Mouse (Mus musculus): ENCODE data around the gene Cubn.

Cubn gene

DNA sequence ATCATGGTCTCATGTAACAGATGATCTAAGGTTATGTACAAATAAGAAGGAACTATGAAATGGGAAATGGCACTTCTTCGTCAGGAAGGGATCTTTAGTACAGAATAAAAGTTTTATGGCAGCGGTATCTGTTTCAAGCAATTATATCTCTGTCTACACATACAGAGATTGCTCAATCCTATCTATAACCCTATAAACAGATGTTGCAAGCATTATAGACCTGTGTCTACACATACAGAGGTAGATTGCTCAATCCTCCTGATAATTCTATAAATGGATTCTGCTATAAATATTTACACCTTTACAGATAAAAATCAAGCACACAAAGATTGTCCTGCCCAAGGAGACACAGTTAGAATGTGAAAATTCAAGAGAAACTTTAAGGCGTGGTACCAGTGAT, 21.5 kb downstream of the Cubn start:
- no peaks in the 10 kb centered on the region for H3K36me3 ChIP-seq (ENCODE audit: insufficient read depth, low read length)
- no peaks in the 10 kb centered on the region for H3K9me3 ChIP-seq (ENCODE audit: low read length)
- no peak for TF ChIP-seq POU5F1 (IDR thresholded peaks at IDR 0.05; ENCODE audit: borderline replicate concordance, low read length)
- no peak for TF ChIP-seq CTCF (conservative IDR thresholded peaks at IDR 0.05; ENCODE audit: low read length)
- no peak for TF ChIP-seq NANOG (IDR thresholded peaks at IDR 0.05; ENCODE audit: borderline replicate concordance, low read length)
- H3K4me3 ChIP-seq (replicated peaks; ENCODE audit: low read length), result no peak overlapping the region
- H3K27me3 ChIP-seq (ENCODE audit: insufficient read depth, low read length), result no peaks in the 10 kb centered on the region
- peaks cover 10% of the 10 kb centered on the region for H3K4me1 ChIP-seq (replicated peaks; ENCODE audit: low read depth, low read length)

DNA sequence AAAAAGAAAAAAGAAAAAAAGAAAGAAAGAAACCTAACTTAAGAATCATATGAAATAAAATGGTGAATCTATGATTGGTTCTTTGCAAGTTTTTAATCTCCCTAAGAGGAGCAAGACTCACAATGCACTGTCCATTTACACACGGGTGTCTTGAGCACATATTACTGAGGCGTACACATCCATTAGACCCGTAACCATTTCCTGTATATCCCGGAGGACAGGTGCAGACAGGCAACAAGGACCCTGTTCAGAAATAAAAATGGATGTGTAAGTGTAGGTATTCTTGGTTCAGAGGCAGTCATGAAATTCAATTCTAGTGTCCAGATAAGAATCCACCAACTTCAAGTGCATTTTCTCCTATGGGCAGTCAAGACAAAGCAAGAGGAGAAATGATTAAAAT, 22.0 kb downstream of the Cubn start:
- H3K9me3 ChIP-seq (ENCODE audit: low read length), result no peaks in the 10 kb centered on the region
- H3K4me1 ChIP-seq (replicated peaks; ENCODE audit: low read depth, low read length), result peaks cover 10% of the 10 kb centered on the region
- H3K4me3 ChIP-seq (replicated peaks; ENCODE audit: low read length), result no peak overlapping the region
- H3K36me3 ChIP-seq (ENCODE audit: insufficient read depth, low read length), result no peaks in the 10 kb centered on the region
- no peaks in the 10 kb centered on the region for H3K27me3 ChIP-seq (ENCODE audit: insufficient read depth, low read length)
- TF ChIP-seq CTCF (conservative IDR thresholded peaks at IDR 0.05; ENCODE audit: low read length), result no peak
- no peak for TF ChIP-seq POU5F1 (IDR thresholded peaks at IDR 0.05; ENCODE audit: borderline replicate concordance, low read length)
- TF ChIP-seq NANOG (IDR thresholded peaks at IDR 0.05; ENCODE audit: borderline replicate concordance, low read length), result no peak

DNA sequence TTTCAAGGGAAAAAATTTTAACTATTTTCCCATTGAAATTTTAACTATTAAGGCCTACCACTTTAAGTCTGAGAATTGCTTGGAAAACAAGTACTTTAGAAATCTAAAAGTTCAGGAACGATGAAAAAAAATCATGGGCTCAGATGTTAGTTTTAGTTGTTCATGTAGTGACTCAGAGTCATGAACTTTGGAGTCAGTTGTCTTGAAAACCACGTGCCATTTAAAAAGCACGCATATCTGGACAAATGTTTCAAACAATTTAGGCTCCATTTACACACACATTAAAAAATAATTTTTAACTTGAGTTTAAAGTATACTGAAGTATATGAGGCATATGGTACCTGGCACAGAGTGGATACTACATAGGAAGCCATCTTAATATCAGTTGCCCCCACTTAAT, 24.9 kb downstream of the Cubn start:
- Histone ChIP-seq H3K4me3 (replicated peaks; ENCODE audit: low read length) (no peak overlapping the region), H3K36me3 (ENCODE audit: insufficient read depth, low read length) (no peaks in the 10 kb centered on the region), H3K4me1 (replicated peaks; ENCODE audit: low read depth, low read length) (peaks cover 6% of the 10 kb centered on the region), H3K27me3 (ENCODE audit: insufficient read depth, low read length) (no peaks in the 10 kb centered on the region), H3K9me3 (ENCODE audit: low read length) (no peaks in the 10 kb centered on the region)
- TF ChIP-seq POU5F1 (IDR thresholded peaks at IDR 0.05; ENCODE audit: borderline replicate concordance, low read length) (no peak), NANOG (IDR thresholded peaks at IDR 0.05; ENCODE audit: borderline replicate concordance, low read length) (no peak), CTCF (conservative IDR thresholded peaks at IDR 0.05; ENCODE audit: low read length) (no peak)

DNA sequence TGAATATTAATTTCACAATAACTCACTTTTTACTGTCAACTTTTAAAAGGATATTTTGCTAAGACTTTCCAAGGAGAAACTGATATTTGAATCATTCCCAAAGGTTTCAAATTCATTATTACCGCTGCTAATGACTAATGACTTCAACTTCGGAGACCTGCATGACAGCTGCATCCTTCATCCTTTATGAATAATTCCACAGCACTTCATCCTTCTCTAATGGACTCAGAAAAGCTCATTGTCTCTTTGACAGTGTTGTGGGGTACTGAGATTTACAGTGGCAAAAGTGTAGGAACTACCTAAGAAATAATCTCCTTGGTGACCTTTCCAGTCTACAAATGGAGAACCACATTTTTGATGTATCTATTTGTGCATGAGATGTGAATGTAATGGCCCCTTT, 33.5 kb downstream of the Cubn start:
- TF ChIP-seq POU5F1 (IDR thresholded peaks at IDR 0.05; ENCODE audit: borderline replicate concordance, low read length), result no peak
- TF ChIP-seq NANOG (IDR thresholded peaks at IDR 0.05; ENCODE audit: borderline replicate concordance, low read length), result no peak
- no peak for TF ChIP-seq CTCF (conservative IDR thresholded peaks at IDR 0.05; ENCODE audit: low read length)
- Histone ChIP-seq H3K4me1 (replicated peaks; ENCODE audit: low read depth, low read length) (no peaks in the 10 kb centered on the region), H3K4me3 (replicated peaks; ENCODE audit: low read length) (no peak overlapping the region), H3K27me3 (ENCODE audit: insufficient read depth, low read length) (no peaks in the 10 kb centered on the region), H3K9me3 (ENCODE audit: low read length) (no peaks in the 10 kb centered on the region), H3K36me3 (ENCODE audit: insufficient read depth, low read length) (no peaks in the 10 kb centered on the region)

DNA sequence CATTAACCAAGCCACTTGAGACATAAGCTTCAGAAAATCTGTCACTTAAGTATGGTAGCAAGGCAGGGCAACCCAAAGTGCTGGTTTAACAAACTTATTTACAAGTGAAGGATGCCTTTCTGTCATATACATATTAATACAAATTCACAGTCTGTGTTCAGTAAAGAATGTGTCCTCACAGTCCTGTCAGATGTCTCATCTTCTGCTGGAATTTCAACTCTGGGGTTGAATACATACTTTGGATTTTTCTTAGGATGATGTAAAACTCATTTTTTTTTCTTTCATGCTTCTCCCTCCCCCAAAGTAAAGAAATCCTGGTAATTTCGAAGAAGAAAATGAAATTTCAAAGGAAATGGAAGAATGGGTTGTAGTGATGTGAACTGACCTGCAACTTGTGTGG, 34.8 kb downstream of the Cubn start:
- Histone ChIP-seq H3K27me3 (ENCODE audit: insufficient read depth, low read length) (no peaks in the 10 kb centered on the region), H3K4me1 (replicated peaks; ENCODE audit: low read depth, low read length) (no peaks in the 10 kb centered on the region), H3K36me3 (ENCODE audit: insufficient read depth, low read length) (no peaks in the 10 kb centered on the region), H3K9me3 (ENCODE audit: low read length) (no peaks in the 10 kb centered on the region), H3K4me3 (replicated peaks; ENCODE audit: low read length) (no peak overlapping the region)
- TF ChIP-seq POU5F1 (IDR thresholded peaks at IDR 0.05; ENCODE audit: borderline replicate concordance, low read length), result no peak
- no peak for TF ChIP-seq CTCF (conservative IDR thresholded peaks at IDR 0.05; ENCODE audit: low read length)
- no peak for TF ChIP-seq NANOG (IDR thresholded peaks at IDR 0.05; ENCODE audit: borderline replicate concordance, low read length)

DNA sequence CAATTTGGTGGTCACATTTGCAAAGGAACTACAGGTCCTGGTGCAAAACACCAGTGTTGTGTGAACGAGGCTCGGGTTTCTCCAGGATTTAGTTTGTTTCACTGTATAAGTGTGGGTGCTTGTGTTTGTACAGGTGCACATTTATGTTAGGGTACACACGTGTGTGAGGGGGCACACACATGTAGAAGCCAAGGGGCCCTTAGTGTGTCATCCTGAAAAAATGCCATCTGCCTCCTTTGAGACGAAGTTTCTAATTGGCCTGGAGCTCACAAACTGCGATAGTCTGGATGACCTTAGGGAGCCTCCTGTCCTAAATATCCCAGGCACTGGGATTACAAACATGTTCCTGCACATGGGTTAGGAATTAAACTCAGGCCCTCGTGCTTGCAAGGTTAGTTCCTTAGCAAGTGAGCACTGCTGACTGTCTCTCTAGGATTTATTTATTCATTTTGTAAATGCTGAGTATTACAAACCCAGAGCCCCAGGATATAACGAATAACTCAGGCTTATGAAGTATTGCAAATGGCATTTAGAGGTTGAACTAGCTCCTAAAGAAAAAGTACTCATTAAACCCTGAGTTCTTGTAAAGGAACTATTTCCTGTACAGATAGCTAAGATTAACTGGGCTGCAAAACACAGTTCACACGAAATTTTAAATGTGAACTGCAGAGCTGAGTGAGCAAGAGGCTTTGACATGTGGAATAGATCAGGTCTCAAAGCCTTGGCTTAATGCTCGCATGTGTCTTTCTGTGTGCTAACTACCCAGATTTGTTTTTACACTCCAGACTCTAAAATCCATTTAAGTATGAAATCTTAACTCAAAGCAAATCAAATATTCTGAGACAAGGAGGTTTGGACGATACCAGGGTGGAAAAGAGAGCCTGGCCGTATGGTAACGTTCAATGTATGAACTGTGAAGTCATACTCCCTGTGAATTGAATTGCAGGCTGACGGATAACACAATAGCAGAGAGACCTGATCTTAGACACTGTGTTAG, 39.8 kb downstream of the Cubn start:
- Histone ChIP-seq H3K36me3 (ENCODE audit: insufficient read depth, low read length) (no peaks in the 10 kb centered on the region), H3K9me3 (ENCODE audit: low read length) (no peaks in the 10 kb centered on the region), H3K4me1 (replicated peaks; ENCODE audit: low read depth, low read length) (no peaks in the 10 kb centered on the region), H3K4me3 (replicated peaks; ENCODE audit: low read length) (no peak overlapping the region), H3K27me3 (ENCODE audit: insufficient read depth, low read length) (no peaks in the 10 kb centered on the region)
- TF ChIP-seq CTCF (conservative IDR thresholded peaks at IDR 0.05; ENCODE audit: low read length) (no peak), POU5F1 (IDR thresholded peaks at IDR 0.05; ENCODE audit: borderline replicate concordance, low read length) (no peak), NANOG (IDR thresholded peaks at IDR 0.05; ENCODE audit: borderline replicate concordance, low read length) (no peak)

DNA sequence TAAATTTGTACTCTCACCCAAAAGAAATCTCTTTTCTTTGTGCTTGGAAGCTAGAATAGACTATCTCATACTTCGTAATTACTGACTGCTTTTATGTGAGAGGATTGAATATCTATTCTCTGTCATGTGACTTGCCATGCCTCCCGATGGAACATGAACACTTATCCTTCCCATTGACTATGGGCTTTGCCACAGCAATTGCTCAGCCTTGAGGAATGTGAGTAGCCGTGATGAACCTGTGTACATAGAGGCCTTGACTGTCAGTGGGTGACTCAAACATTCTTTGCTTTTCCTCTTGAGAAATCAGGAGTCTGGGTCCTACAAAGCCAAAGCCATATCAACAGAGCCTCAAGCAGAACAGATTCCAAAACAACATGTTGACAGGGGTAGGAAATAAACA, 40.7 kb downstream of the Cubn start:
- no peaks in the 10 kb centered on the region for H3K9me3 ChIP-seq (ENCODE audit: low read length)
- no peaks in the 10 kb centered on the region for H3K36me3 ChIP-seq (ENCODE audit: insufficient read depth, low read length)
- H3K4me1 ChIP-seq (replicated peaks; ENCODE audit: low read depth, low read length), result no peaks in the 10 kb centered on the region
- TF ChIP-seq NANOG (IDR thresholded peaks at IDR 0.05; ENCODE audit: borderline replicate concordance, low read length) (no peak), CTCF (conservative IDR thresholded peaks at IDR 0.05; ENCODE audit: low read length) (no peak), POU5F1 (IDR thresholded peaks at IDR 0.05; ENCODE audit: borderline replicate concordance, low read length) (no peak)
- no peak overlapping the region for H3K4me3 ChIP-seq (replicated peaks; ENCODE audit: low read length)
- no peaks in the 10 kb centered on the region for H3K27me3 ChIP-seq (ENCODE audit: insufficient read depth, low read length)

DNA sequence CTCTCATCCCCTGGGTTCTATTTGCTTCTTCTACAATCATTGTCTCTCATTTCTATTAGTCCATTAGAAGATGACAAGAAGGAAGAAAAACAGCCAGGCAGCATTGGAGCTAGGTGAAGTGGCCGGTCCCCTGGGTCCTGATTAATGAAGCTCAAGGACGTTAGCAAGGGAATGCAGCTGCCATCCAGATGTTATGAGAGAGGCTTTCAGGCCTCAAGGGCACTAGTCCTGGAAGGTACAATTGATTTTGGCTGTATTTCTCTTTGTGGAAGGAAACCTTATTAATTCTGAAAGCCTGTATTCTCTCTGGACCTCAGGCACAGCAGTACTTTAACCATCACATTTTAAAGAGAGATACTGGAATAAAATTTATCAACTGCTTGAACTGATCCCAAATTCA, 41.1 kb downstream of the Cubn start:
- H3K9me3 ChIP-seq (ENCODE audit: low read length), result no peaks in the 10 kb centered on the region
- TF ChIP-seq POU5F1 (IDR thresholded peaks at IDR 0.05; ENCODE audit: borderline replicate concordance, low read length), result no peak
- TF ChIP-seq NANOG (IDR thresholded peaks at IDR 0.05; ENCODE audit: borderline replicate concordance, low read length), result no peak
- no peaks in the 10 kb centered on the region for H3K4me1 ChIP-seq (replicated peaks; ENCODE audit: low read depth, low read length)
- H3K4me3 ChIP-seq (replicated peaks; ENCODE audit: low read length), result no peak overlapping the region
- H3K27me3 ChIP-seq (ENCODE audit: insufficient read depth, low read length), result no peaks in the 10 kb centered on the region
- no peaks in the 10 kb centered on the region for H3K36me3 ChIP-seq (ENCODE audit: insufficient read depth, low read length)
